Mouse (Mus musculus): ENCODE measurements around the gene Accsl. TPM values are rescaled to one million over a fixed set of nuclear protein-coding genes. Genes with fewer than 3 reads are reported as not detected.

Gene Accsl
- polyA plus RNA-seq (2015; fragmentation: Nextera tagmentation; extraction: Ambion mirVana) = 0.21 TPM in 1 of 2 replicates, not detected in the other

- Histone ChIP-seq H3K36me3 (no peaks in the 10 kb centered on the region), H3K4me1 (replicated peaks) (peaks cover 8% of the 10 kb centered on the region), H3K4me3 (replicated peaks) (no peak within 1 kb of the TSS), H3K9ac (no peak within 1 kb of the TSS), H3K9me3 (replicated peaks) (no peaks in the 10 kb centered on the region), H3K27me3 (no peaks in the 10 kb centered on the region), H3K27ac (no peak within 1 kb of the TSS), H3K4me2 (no peak within 1 kb of the TSS)
- DNase-seq (no peak), ATAC-seq (ENCODE audit: low read depth) (no peak)
- WGBS (ENCODE audit: insufficient replicate concordance) = 47% methylated on average over 7 of the region's 7 CpGs
Measured at GRCm38 (mm10) chr2:93869107-93869600, at the start of gene Accsl. Gene Accsl (minus strand): TSS chr2:93869157.

GRCm38 (mm10) chr2:93913552-93913951, 44.6 kb upstream of the Accsl start:
- Histone ChIP-seq H3K4me1 (replicated peaks) (no peaks in the 10 kb centered on the region), H3K27ac (no peak overlapping the region), H3K36me3 (no peaks in the 10 kb centered on the region), H3K4me3 (replicated peaks) (no peak overlapping the region), H3K27me3 (no peaks in the 10 kb centered on the region), H3K9me3 (replicated peaks) (no peaks in the 10 kb centered on the region), H3K9ac (no peak overlapping the region), H3K4me2 (no peak overlapping the region)
- no peak for ATAC-seq (ENCODE audit: low read depth)
- WGBS (ENCODE audit: insufficient replicate concordance) = 55% methylated on average over 2 of the region's 2 CpGs
- no peak for DNase-seq

- no peak overlapping the region for H3K4me2 ChIP-seq
- no peaks in the 10 kb centered on the region for H3K4me1 ChIP-seq (replicated peaks)
- H3K9ac ChIP-seq = no peak overlapping the region
- DNase-seq = no peak
- WGBS (ENCODE audit: insufficient replicate concordance) = 67% methylated on average over 10 of the region's 10 CpGs
- no peak overlapping the region for H3K27ac ChIP-seq
- no peak overlapping the region for H3K4me3 ChIP-seq (replicated peaks)
- H3K9me3 ChIP-seq (replicated peaks) = no peaks in the 10 kb centered on the region
- H3K27me3 ChIP-seq = no peaks in the 10 kb centered on the region
- no peak for ATAC-seq (ENCODE audit: low read depth)
- H3K36me3 ChIP-seq = no peaks in the 10 kb centered on the region
Measured at GRCm38 (mm10) chr2:93911942-93912341, 43.0 kb upstream of the Accsl start.

- Histone ChIP-seq H3K9me3 (replicated peaks) (no peaks in the 10 kb centered on the region), H3K4me3 (replicated peaks) (no peak overlapping the region), H3K4me2 (no peak overlapping the region), H3K36me3 (no peaks in the 10 kb centered on the region), H3K4me1 (replicated peaks) (no peaks in the 10 kb centered on the region), H3K9ac (no peak overlapping the region), H3K27me3 (no peaks in the 10 kb centered on the region), H3K27ac (no peak overlapping the region)
- 56% methylated on average over 5 of the region's 5 CpGs for WGBS (ENCODE audit: insufficient replicate concordance)
- ATAC-seq (ENCODE audit: low read depth) (no peak), DNase-seq (no peak)
Measured at GRCm38 (mm10) chr2:93909716-93910115, 40.8 kb upstream of the Accsl start.

- H3K4me1 ChIP-seq (replicated peaks) = no peaks in the 10 kb centered on the region
- no peak for ATAC-seq (ENCODE audit: low read depth)
- H3K9me3 ChIP-seq (replicated peaks) = no peaks in the 10 kb centered on the region
- DNase-seq = no peak
- no peak overlapping the region for H3K9ac ChIP-seq
- WGBS (ENCODE audit: insufficient replicate concordance) = 49% methylated on average over 9 of the region's 9 CpGs
- no peak overlapping the region for H3K4me3 ChIP-seq (replicated peaks)
- H3K27me3 ChIP-seq = no peaks in the 10 kb centered on the region
- H3K36me3 ChIP-seq = no peaks in the 10 kb centered on the region
- H3K4me2 ChIP-seq = no peak overlapping the region
- H3K27ac ChIP-seq = no peak overlapping the region
Measured at GRCm38 (mm10) chr2:93907519-93908294, 38.8 kb upstream of the Accsl start.

- WGBS (ENCODE audit: insufficient replicate concordance) = 34% methylated on average over 4 of the region's 4 CpGs
- H3K27me3 ChIP-seq = no peaks in the 10 kb centered on the region
Measured at GRCm38 (mm10) chr2:93906316-93906715, 37.4 kb upstream of the Accsl start.

GRCm38 (mm10) chr2:93903415-93903814, 34.5 kb upstream of the Accsl start:
- no peaks in the 10 kb centered on the region for H3K27me3 ChIP-seq
- WGBS (ENCODE audit: insufficient replicate concordance) = 38% methylated on average over 6 of the region's 6 CpGs
- no peaks in the 10 kb centered on the region for H3K4me1 ChIP-seq (replicated peaks)
- no peak overlapping the region for H3K4me2 ChIP-seq
- no peak for DNase-seq
- no peak for ATAC-seq (ENCODE audit: low read depth)
- H3K4me3 ChIP-seq (replicated peaks) = no peak overlapping the region
- H3K27ac ChIP-seq = no peak overlapping the region
- H3K9me3 ChIP-seq (replicated peaks) = no peaks in the 10 kb centered on the region
- no peaks in the 10 kb centered on the region for H3K36me3 ChIP-seq
- H3K9ac ChIP-seq = no peak overlapping the region

More at GRCm38 (mm10) chr2:93906316-93906715, 37.4 kb upstream of the Accsl start:
- Histone ChIP-seq H3K4me2 (no peak overlapping the region), H3K4me3 (replicated peaks) (no peak overlapping the region), H3K9me3 (replicated peaks) (no peaks in the 10 kb centered on the region), H3K9ac (no peak overlapping the region), H3K27ac (no peak overlapping the region), H3K4me1 (replicated peaks) (no peaks in the 10 kb centered on the region), H3K36me3 (no peaks in the 10 kb centered on the region)
- ATAC-seq (ENCODE audit: low read depth) = no peak
- no peak for DNase-seq

GRCm38 (mm10) chr2:93902680-93903305, 33.8 kb upstream of the Accsl start:
- H3K36me3 ChIP-seq = no peaks in the 10 kb centered on the region
- H3K27ac ChIP-seq = no peak overlapping the region
- H3K9me3 ChIP-seq (replicated peaks) = no peaks in the 10 kb centered on the region
- no peak overlapping the region for H3K4me3 ChIP-seq (replicated peaks)
- 44% methylated on average over 5 of the region's 5 CpGs for WGBS (ENCODE audit: insufficient replicate concordance)
- no peaks in the 10 kb centered on the region for H3K27me3 ChIP-seq
- no peak overlapping the region for H3K9ac ChIP-seq
- no peak overlapping the region for H3K4me2 ChIP-seq
- ATAC-seq (ENCODE audit: low read depth) (no peak), DNase-seq (no peak)
- no peaks in the 10 kb centered on the region for H3K4me1 ChIP-seq (replicated peaks)

GRCm38 (mm10) chr2:93899397-93900380, 30.7 kb upstream of the Accsl start:
- DNase-seq (no peak), ATAC-seq (ENCODE audit: low read depth) (no peak)
- Histone ChIP-seq H3K4me1 (replicated peaks) (no peaks in the 10 kb centered on the region), H3K4me2 (no peak overlapping the region), H3K4me3 (replicated peaks) (no peak overlapping the region), H3K27ac (no peak overlapping the region), H3K27me3 (no peaks in the 10 kb centered on the region), H3K9me3 (replicated peaks) (no peaks in the 10 kb centered on the region), H3K36me3 (no peaks in the 10 kb centered on the region), H3K9ac (no peak overlapping the region)
- 47% methylated on average over 16 of the region's 16 CpGs for WGBS (ENCODE audit: insufficient replicate concordance)

- DNase-seq (no peak), ATAC-seq (ENCODE audit: low read depth) (peak; percentile 55; the same call in 1 of the 2 replicates)
- H3K4me2 ChIP-seq = no peak overlapping the region
- H3K27ac ChIP-seq = peak overlapping the region; percentile 55
- no peak overlapping the region for H3K9ac ChIP-seq
- 17% methylated on average over 9 of the region's 9 CpGs for WGBS (ENCODE audit: insufficient replicate concordance)
- no peak overlapping the region for H3K4me3 ChIP-seq (replicated peaks)
- H3K9me3 ChIP-seq (replicated peaks) = no peaks in the 10 kb centered on the region
- H3K27me3 ChIP-seq = no peaks in the 10 kb centered on the region
- H3K36me3 ChIP-seq = no peaks in the 10 kb centered on the region
- H3K4me1 ChIP-seq (replicated peaks) = no peaks in the 10 kb centered on the region
Measured at GRCm38 (mm10) chr2:93891611-93892280, 22.8 kb upstream of the Accsl start.

Measured in liver, embryonic 13.5 days (tissue).